Mouse (Mus musculus): ENCODE results near the gene Gabarap. TPM values are rescaled to one million over a fixed set of nuclear protein-coding genes. Genes with fewer than 3 reads are reported as not detected.

Gene Gabarap
- polyA plus RNA-seq, 1 experiment = 719 TPM

- WGBS = 54% methylated on average over 7 of the region's 7 CpGs
Measured at GRCm38 (mm10) chr11:70017199-70017767, 26.3 kb downstream of the Gabarap start.

GRCm38 (mm10) chr11:70018131-70018990, 27.4 kb downstream of the Gabarap start:
- 5% methylated on average over 25 of the region's 25 CpGs for WGBS
- DNase-seq (ENCODE audit: low read depth, low spot score) = no peak

More at GRCm38 (mm10) chr11:70017199-70017767, 26.3 kb downstream of the Gabarap start:
- no peak for DNase-seq (ENCODE audit: low read depth, low spot score)

- WGBS = 56% methylated on average over 2 of the region's 2 CpGs
- no peak for DNase-seq (ENCODE audit: low read depth, low spot score)
Measured at GRCm38 (mm10) chr11:70019495-70020021, 28.6 kb downstream of the Gabarap start.

- DNase-seq (ENCODE audit: low read depth, low spot score) = no peak
- WGBS = 27% methylated on average over 8 of the region's 8 CpGs
Measured at GRCm38 (mm10) chr11:70020022-70020631, 29.2 kb downstream of the Gabarap start.

GRCm38 (mm10) chr11:70020731-70021263, 29.9 kb downstream of the Gabarap start:
- DNase-seq (ENCODE audit: low read depth, low spot score) = peak; percentile 60
- WGBS = 1% methylated on average over 8 of the region's 8 CpGs

GRCm38 (mm10) chr11:70021264-70022132, 30.6 kb downstream of the Gabarap start:
- DNase-seq (ENCODE audit: low read depth, low spot score) = peak; percentile 73
- WGBS = 1% methylated on average over 40 of the region's 40 CpGs

- whole genome bisulfite sequencing = 12% methylated on average over 23 of the region's 29 CpGs
- DNase-seq (ENCODE audit: low read depth, low spot score) = no peak
Measured at GRCm38 (mm10) chr11:70023481-70024150, 32.7 kb downstream of the Gabarap start.

GRCm38 (mm10) chr11:70024151-70024514, 33.2 kb downstream of the Gabarap start:
- no peak for DNase-seq (ENCODE audit: low read depth, low spot score)
- WGBS = 23% methylated on average over 6 of the region's 6 CpGs

GRCm38 (mm10) chr11:70026689-70027088, 35.7 kb downstream of the Gabarap start:
- 12% methylated on average over 19 of the region's 19 CpGs for WGBS
- DNase-seq (ENCODE audit: low read depth, low spot score) = no peak

GRCm38 (mm10) chr11:70027397-70027796, 36.5 kb downstream of the Gabarap start:
- DNase-seq (ENCODE audit: low read depth, low spot score) = no peak
- WGBS = 41% methylated on average over 9 of the region's 9 CpGs

- 20% methylated on average over 12 of the region's 12 CpGs for WGBS
- no peak for DNase-seq (ENCODE audit: low read depth, low spot score)
Measured at GRCm38 (mm10) chr11:70028401-70029129, 37.6 kb downstream of the Gabarap start.

- WGBS = 2% methylated on average over 20 of the region's 20 CpGs
- DNase-seq (ENCODE audit: low read depth, low spot score) = no peak
Measured at GRCm38 (mm10) chr11:70029130-70029801, 38.3 kb downstream of the Gabarap start.

- WGBS = 49% methylated on average over 11 of the region's 11 CpGs
Measured at GRCm38 (mm10) chr11:70029829-70030550, 39.0 kb downstream of the Gabarap start.

GRCm38 (mm10) chr11:70030651-70031320, 39.8 kb downstream of the Gabarap start:
- DNase-seq (ENCODE audit: low read depth, low spot score) = no peak
- WGBS = 90% methylated on average over 28 of the region's 28 CpGs

More at GRCm38 (mm10) chr11:70029829-70030550, 39.0 kb downstream of the Gabarap start:
- no peak for DNase-seq (ENCODE audit: low read depth, low spot score)

GRCm38 (mm10) chr11:70031321-70031670, 40.4 kb downstream of the Gabarap start:
- WGBS = 95% methylated on average over 11 of the region's 11 CpGs
- no peak for DNase-seq (ENCODE audit: low read depth, low spot score)

GRCm38 (mm10) chr11:70038174-70038573, 47.2 kb downstream of the Gabarap start:
- no peak for DNase-seq (ENCODE audit: low read depth, low spot score)
- WGBS = 56% methylated on average over 7 of the region's 7 CpGs
